Mouse (Mus musculus): ENCODE results near the gene Borcs5. TPM values are rescaled to one million over a fixed set of nuclear protein-coding genes. Genes with fewer than 3 reads are reported as not detected.
"Not testable (repeated sequence)": the region's sequence is repeated elsewhere in the genome, so short reads cannot be mapped to it uniquely, and the experiment has no call there.

Borcs5 gene
- polyA plus RNA-seq, 1 experiment, result 4.8 TPM

GRCm38 (mm10) chr6:134669179-134669865 is 30.0 kb downstream of the Borcs5 start:
- Histone ChIP-seq H3K9ac (ENCODE audit: low read depth, poor library complexity, severe bottlenecking) (no peak overlapping the region), H3K4me3 (ENCODE audit: low read depth, low read length) (no peak overlapping the region), H3K27ac (ENCODE audit: insufficient read depth, low read length) (no peak overlapping the region), H3K36me3 (ENCODE audit: control insufficient read depth, insufficient read depth, low read length, poor library complexity, severe bottlenecking) (no peaks in the 10 kb centered on the region), H3K4me1 (ENCODE audit: control insufficient read depth, insufficient read depth, low read length) (no peaks in the 10 kb centered on the region), H3K9me3 (replicated peaks; ENCODE audit: control insufficient read depth, insufficient read depth, low read length, poor library complexity, severe bottlenecking) (no peaks in the 10 kb centered on the region), H3K27me3 (ENCODE audit: control insufficient read depth, insufficient read depth, low read length, poor library complexity, severe bottlenecking) (no peaks in the 10 kb centered on the region)
- TF ChIP-seq POLR2A (IDR thresholded peaks at IDR 0.05; ENCODE audit: insufficient read depth, low read length), result no peak
- TF ChIP-seq EP300 (IDR thresholded peaks at IDR 0.05; ENCODE audit: insufficient read depth, low read depth, low read length), result no peak
- no peak for TF ChIP-seq CTCF (IDR thresholded peaks at IDR 0.05; ENCODE audit: low read depth, low read length)

- TF ChIP-seq POLR2A (IDR thresholded peaks at IDR 0.05; ENCODE audit: insufficient read depth, low read length) (no peak), EP300 (IDR thresholded peaks at IDR 0.05; ENCODE audit: insufficient read depth, low read depth, low read length) (no peak), CTCF (IDR thresholded peaks at IDR 0.05; ENCODE audit: low read depth, low read length) (no peak)
- Histone ChIP-seq H3K4me1 (ENCODE audit: control insufficient read depth, insufficient read depth, low read length) (no peaks in the 10 kb centered on the region), H3K27ac (ENCODE audit: insufficient read depth, low read length) (no peak overlapping the region), H3K9me3 (replicated peaks; ENCODE audit: control insufficient read depth, insufficient read depth, low read length, poor library complexity, severe bottlenecking) (no peaks in the 10 kb centered on the region), H3K4me3 (ENCODE audit: low read depth, low read length) (no peak overlapping the region), H3K9ac (ENCODE audit: low read depth, poor library complexity, severe bottlenecking) (no peak overlapping the region), H3K27me3 (ENCODE audit: control insufficient read depth, insufficient read depth, low read length, poor library complexity, severe bottlenecking) (no peaks in the 10 kb centered on the region), H3K36me3 (ENCODE audit: control insufficient read depth, insufficient read depth, low read length, poor library complexity, severe bottlenecking) (no peaks in the 10 kb centered on the region)
Measured at GRCm38 (mm10) chr6:134670881-134671411, 31.6 kb downstream of the Borcs5 start.

GRCm38 (mm10) chr6:134673712-134674111 is 34.4 kb downstream of the Borcs5 start:
- not testable (repeated sequence) for H3K27me3 ChIP-seq (ENCODE audit: control insufficient read depth, insufficient read depth, low read length, poor library complexity, severe bottlenecking); H3K4me3 ChIP-seq (ENCODE audit: low read depth, low read length); H3K27ac ChIP-seq (ENCODE audit: insufficient read depth, low read length); H3K9ac ChIP-seq (ENCODE audit: low read depth, poor library complexity, severe bottlenecking); H3K36me3 ChIP-seq (ENCODE audit: control insufficient read depth, insufficient read depth, low read length, poor library complexity, severe bottlenecking); H3K9me3 ChIP-seq (replicated peaks; ENCODE audit: control insufficient read depth, insufficient read depth, low read length, poor library complexity, severe bottlenecking); H3K4me1 ChIP-seq (ENCODE audit: control insufficient read depth, insufficient read depth, low read length)

DNA sequence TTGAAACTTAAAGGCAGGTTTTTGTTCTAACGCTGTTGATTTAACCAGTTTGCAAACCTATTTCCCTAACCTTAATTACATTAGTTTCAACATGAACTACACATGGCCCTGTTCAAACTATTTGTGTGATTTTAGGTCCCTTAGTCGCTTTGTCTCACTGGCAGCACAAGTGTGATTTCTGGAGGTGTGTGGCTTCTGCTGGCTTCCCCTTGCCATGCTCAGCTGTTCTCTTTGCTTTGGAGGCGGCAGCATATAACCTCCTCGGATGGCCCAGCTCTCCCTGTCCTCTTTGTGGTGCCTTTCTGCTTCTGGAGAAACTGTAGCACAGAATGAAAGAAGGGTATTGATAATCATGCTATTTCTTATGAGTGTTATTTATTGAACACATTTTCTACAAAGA is 38.2 kb downstream of the Borcs5 start:
- no peak overlapping the region for H3K9ac ChIP-seq (ENCODE audit: low read depth, poor library complexity, severe bottlenecking)
- H3K27ac ChIP-seq (ENCODE audit: insufficient read depth, low read length), result no peak overlapping the region
- H3K4me1 ChIP-seq (ENCODE audit: control insufficient read depth, insufficient read depth, low read length), result no peaks in the 10 kb centered on the region
- H3K9me3 ChIP-seq (replicated peaks; ENCODE audit: control insufficient read depth, insufficient read depth, low read length, poor library complexity, severe bottlenecking), result no peaks in the 10 kb centered on the region
- TF ChIP-seq POLR2A (IDR thresholded peaks at IDR 0.05; ENCODE audit: insufficient read depth, low read length), result no peak
- no peak for TF ChIP-seq EP300 (IDR thresholded peaks at IDR 0.05; ENCODE audit: insufficient read depth, low read depth, low read length)
- no peak for TF ChIP-seq CTCF (IDR thresholded peaks at IDR 0.05; ENCODE audit: low read depth, low read length)
- no peak overlapping the region for H3K4me3 ChIP-seq (ENCODE audit: low read depth, low read length)
- no peaks in the 10 kb centered on the region for H3K27me3 ChIP-seq (ENCODE audit: control insufficient read depth, insufficient read depth, low read length, poor library complexity, severe bottlenecking)
- H3K36me3 ChIP-seq (ENCODE audit: control insufficient read depth, insufficient read depth, low read length, poor library complexity, severe bottlenecking), result no peaks in the 10 kb centered on the region

DNA sequence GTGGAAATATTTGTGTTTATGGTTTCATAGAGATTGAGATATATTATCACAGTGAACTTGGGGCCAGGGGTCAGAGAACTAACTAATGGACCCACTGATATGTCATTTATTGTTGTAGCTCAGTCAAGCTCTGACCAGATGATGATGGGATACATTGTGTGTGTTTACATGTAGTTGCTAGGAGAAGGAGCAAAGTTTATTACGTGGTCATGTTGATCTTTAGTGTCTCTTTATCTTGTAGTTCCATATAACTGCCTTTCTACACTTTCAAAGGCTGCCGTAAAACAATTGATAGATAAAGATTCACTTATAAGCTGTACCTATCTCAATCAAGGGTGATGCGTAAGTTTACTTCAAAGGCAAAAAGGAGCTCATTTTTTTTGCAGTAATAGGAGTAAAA is 38.7 kb downstream of the Borcs5 start:
- TF ChIP-seq POLR2A (IDR thresholded peaks at IDR 0.05; ENCODE audit: insufficient read depth, low read length) (no peak), EP300 (IDR thresholded peaks at IDR 0.05; ENCODE audit: insufficient read depth, low read depth, low read length) (no peak), CTCF (IDR thresholded peaks at IDR 0.05; ENCODE audit: low read depth, low read length) (no peak)

GRCm38 (mm10) chr6:134679330-134679729 is 40.0 kb downstream of the Borcs5 start:
- not testable (repeated sequence) for H3K4me3 ChIP-seq (ENCODE audit: low read depth, low read length); H3K27ac ChIP-seq (ENCODE audit: insufficient read depth, low read length)

More for the DNA sequence above, 38.7 kb downstream of the Borcs5 start:
- no peak overlapping the region for H3K9ac ChIP-seq (ENCODE audit: low read depth, poor library complexity, severe bottlenecking)
- H3K4me1 ChIP-seq (ENCODE audit: control insufficient read depth, insufficient read depth, low read length), result no peaks in the 10 kb centered on the region
- H3K36me3 ChIP-seq (ENCODE audit: control insufficient read depth, insufficient read depth, low read length, poor library complexity, severe bottlenecking), result no peaks in the 10 kb centered on the region
- H3K27ac ChIP-seq (ENCODE audit: insufficient read depth, low read length), result no peak overlapping the region
- H3K9me3 ChIP-seq (replicated peaks; ENCODE audit: control insufficient read depth, insufficient read depth, low read length, poor library complexity, severe bottlenecking), result no peaks in the 10 kb centered on the region
- no peaks in the 10 kb centered on the region for H3K27me3 ChIP-seq (ENCODE audit: control insufficient read depth, insufficient read depth, low read length, poor library complexity, severe bottlenecking)
- no peak overlapping the region for H3K4me3 ChIP-seq (ENCODE audit: low read depth, low read length)

More at GRCm38 (mm10) chr6:134679330-134679729, 40.0 kb downstream of the Borcs5 start:
- H3K27me3 ChIP-seq (ENCODE audit: control insufficient read depth, insufficient read depth, low read length, poor library complexity, severe bottlenecking); H3K9me3 ChIP-seq (replicated peaks; ENCODE audit: control insufficient read depth, insufficient read depth, low read length, poor library complexity, severe bottlenecking); H3K36me3 ChIP-seq (ENCODE audit: control insufficient read depth, insufficient read depth, low read length, poor library complexity, severe bottlenecking); H3K4me1 ChIP-seq (ENCODE audit: control insufficient read depth, insufficient read depth, low read length); H3K9ac ChIP-seq (ENCODE audit: low read depth, poor library complexity, severe bottlenecking): not testable (repeated sequence)
